Mouse (Mus musculus) MEL (cell line): ENCODE measurements around the gene Homez.

Experiments
- BHLHE40 ChIP-seq: IDR thresholded peaks from 2 replicates; pipeline ENCODE4 v1.6.1; 2012; ENCODE audit warnings: low read depth, mild to moderate bottlenecking, inconsistent platforms, low read length, improper control_type of control experiment, borderline replicate concordance
- CTCF ChIP-seq, 3 experiments: IDR thresholded peaks in 2 of 3; conservative IDR thresholded peaks in 1 of 3; 2 replicates each; pipeline ENCODE4 v1.5.1; 2011 to 2012; ENCODE audit warnings: low read length in 3 of 3, low read depth in 2 of 3, mild to moderate bottlenecking in 2 of 3, improper control_type of control experiment in 1 of 3, inconsistent platforms in 1 of 3, mixed read lengths in 1 of 3, moderate library complexity in 1 of 3; ENCODE audit not compliant: control insufficient read depth in 1 of 3, insufficient read depth in 1 of 3, poor library complexity in 1 of 3, severe bottlenecking in 1 of 3
- E2F4 ChIP-seq: IDR thresholded peaks from 2 replicates; pipeline ENCODE4 v1.6.1; 2011; ENCODE audit warnings: low read depth, low read length, improper control_type of control experiment, borderline replicate concordance
- GATA1 ChIP-seq: IDR thresholded peaks from 2 replicates; pipeline ENCODE4 v1.6.1; 2011; ENCODE audit warnings: low read depth, low read length, improper control_type of control experiment
- JUND ChIP-seq: IDR thresholded peaks from 2 replicates; pipeline ENCODE4 v1.6.1; 2011; ENCODE audit warnings: low read depth, mild to moderate bottlenecking, improper control_type of control experiment, low read length
- MYC ChIP-seq: IDR thresholded peaks from 2 replicates; pipeline ENCODE4 v1.6.1; 2011; ENCODE audit warnings: low read depth, mild to moderate bottlenecking, low read length, improper control_type of control experiment, moderate library complexity
- POLR2A ChIP-seq, 2 experiments: IDR thresholded peaks; 2 replicates each; pipeline ENCODE4 v1.6.1; 2011 to 2012; ENCODE audit warnings: low read length in 2 of 2, mild to moderate bottlenecking in 2 of 2, control low read depth in 1 of 2, improper control_type of control experiment in 1 of 2, low read depth in 1 of 2, moderate library complexity in 1 of 2; ENCODE audit not compliant: control insufficient read depth in 1 of 2, insufficient read depth in 1 of 2, poor library complexity in 1 of 2
- RCOR1 ChIP-seq: IDR thresholded peaks from 2 replicates; pipeline ENCODE4 v1.6.1; 2012; ENCODE audit warnings: low read depth, mild to moderate bottlenecking, inconsistent platforms, low read length, improper control_type of control experiment
- TCF12 ChIP-seq: IDR thresholded peaks from 2 replicates; pipeline ENCODE4 v1.6.1; 2014; ENCODE audit warnings: low read depth, mild to moderate bottlenecking, inconsistent platforms, low read length, improper control_type of control experiment, moderate library complexity
- UBTF ChIP-seq: IDR thresholded peaks from 2 replicates; pipeline ENCODE4 v1.6.1; 2012; ENCODE audit warnings: low read depth, mild to moderate bottlenecking, inconsistent platforms, low read length, improper control_type of control experiment, moderate library complexity, borderline replicate concordance; ENCODE audit not compliant: insufficient read depth
- USF1 ChIP-seq: IDR thresholded peaks from 2 replicates; pipeline ENCODE4 v1.6.1; 2014; ENCODE audit warnings: low read depth, mild to moderate bottlenecking, inconsistent platforms, low read length, improper control_type of control experiment, moderate library complexity
- ZKSCAN1 ChIP-seq: IDR thresholded peaks from 2 replicates; pipeline ENCODE4 v1.6.1; 2012; ENCODE audit warnings: low read depth, mild to moderate bottlenecking, inconsistent platforms, low read length, improper control_type of control experiment, moderate library complexity

- TF ChIP-seq CTCF (IDR thresholded peaks at IDR 0.05 in 2 of 3, conservative IDR thresholded peaks at IDR 0.05 in 1 of 3; ENCODE audit: control insufficient read depth in 1 of 3, insufficient read depth in 1 of 3, low read depth in 2 of 3, low read length in 3 of 3, poor library complexity in 1 of 3, severe bottlenecking in 1 of 3) (no peak), TCF12 (no peak), MYC (no peak), BHLHE40 (no peak), JUND (no peak), E2F4 (no peak), POLR2A (IDR thresholded peaks at IDR 0.05; ENCODE audit: control insufficient read depth in 1 of 2, insufficient read depth in 1 of 2, low read depth in 1 of 2, low read length in 2 of 2, poor library complexity in 1 of 2) (no peak), RCOR1 (no peak), UBTF (no peak), USF1 (no peak), ZKSCAN1 (no peak), GATA1 (no peak)
Observed at GRCm38 (mm10) chr14:54912109-54912850, 41.5 kb upstream of the Homez start.
